Mouse (Mus musculus) heart, embryonic 15.5 days (tissue): ENCODE results near the gene Tbx2. TPM values are rescaled to one million over a fixed set of nuclear protein-coding genes. Genes with fewer than 3 reads are reported as not detected.

ENCODE experiments used
- ATAC-seq: fragments of 200-750 bp; cut with Nextera tagmentation; replicated peaks from 2 replicates; pipeline ENCODE4 v1.8.0; 2017; ENCODE audit warnings: low read depth, moderate TSS enrichment; ENCODE audit not compliant: insufficient number of reproducible peaks, insufficient read depth, low FRiP score
- H3K27ac ChIP-seq: fragments of 300-500 bp; sonication (generic); 2 replicates; pipeline ENCODE4 v1.5.1; 2015; ENCODE audit warnings: mild to moderate bottlenecking, inconsistent platforms
- H3K27me3 ChIP-seq: fragments of 300-500 bp; sonication (generic); 2 replicates; pipeline ENCODE4 v1.6.1; 2015; ENCODE audit warnings: inconsistent platforms
- H3K36me3 ChIP-seq: fragments of 300-500 bp; sonication (generic); 2 replicates; pipeline ENCODE4 v1.6.1; 2015; ENCODE audit warnings: mild to moderate bottlenecking, inconsistent platforms
- H3K4me1 ChIP-seq: fragments of 300-500 bp; sonication (generic); replicated peaks from 2 replicates; pipeline ENCODE4 v1.6.1; 2015; ENCODE audit warnings: inconsistent platforms
- H3K4me2 ChIP-seq: fragments of 300-500 bp; sonication (generic); 2 replicates; pipeline ENCODE4 v1.6.1; 2015; ENCODE audit warnings: inconsistent platforms, mild to moderate bottlenecking, moderate library complexity
- H3K4me3 ChIP-seq: fragments of 300-500 bp; sonication (generic); 2 replicates; pipeline ENCODE4 v1.5.1; 2015; ENCODE audit warnings: mild to moderate bottlenecking, inconsistent platforms
- H3K9ac ChIP-seq: fragments of 300-500 bp; sonication (generic); 2 replicates; pipeline ENCODE4 v1.6.1; 2015; ENCODE audit warnings: mild to moderate bottlenecking, inconsistent platforms
- H3K9me3 ChIP-seq: fragments of 300-500 bp; sonication (generic); replicated peaks from 2 replicates; pipeline ENCODE4 v1.6.1; 2016; ENCODE audit warnings: inconsistent platforms
- WGBS: fragments of 180-500 bp; shearing (Covaris S2); methylation state at CpG from one replicate; pipeline ENCODE4 v1.1.7; 2015; ENCODE audit warnings: mixed read lengths; 5-methylcytosine and 5-hydroxymethylcytosine counted together
- polyA plus RNA-seq: library from polyadenylated mRNA; unstranded; fragments of >200 nt; fragmentation: Nextera tagmentation; extraction: Ambion mirVana; gene quantifications from 2 replicates; pipeline ENCODE4 v1.2.1, GENCODE M21; 2015

The Tbx2 gene
- polyA plus RNA-seq, result 2.6 and 5.3 TPM in 2 replicates

DNA sequence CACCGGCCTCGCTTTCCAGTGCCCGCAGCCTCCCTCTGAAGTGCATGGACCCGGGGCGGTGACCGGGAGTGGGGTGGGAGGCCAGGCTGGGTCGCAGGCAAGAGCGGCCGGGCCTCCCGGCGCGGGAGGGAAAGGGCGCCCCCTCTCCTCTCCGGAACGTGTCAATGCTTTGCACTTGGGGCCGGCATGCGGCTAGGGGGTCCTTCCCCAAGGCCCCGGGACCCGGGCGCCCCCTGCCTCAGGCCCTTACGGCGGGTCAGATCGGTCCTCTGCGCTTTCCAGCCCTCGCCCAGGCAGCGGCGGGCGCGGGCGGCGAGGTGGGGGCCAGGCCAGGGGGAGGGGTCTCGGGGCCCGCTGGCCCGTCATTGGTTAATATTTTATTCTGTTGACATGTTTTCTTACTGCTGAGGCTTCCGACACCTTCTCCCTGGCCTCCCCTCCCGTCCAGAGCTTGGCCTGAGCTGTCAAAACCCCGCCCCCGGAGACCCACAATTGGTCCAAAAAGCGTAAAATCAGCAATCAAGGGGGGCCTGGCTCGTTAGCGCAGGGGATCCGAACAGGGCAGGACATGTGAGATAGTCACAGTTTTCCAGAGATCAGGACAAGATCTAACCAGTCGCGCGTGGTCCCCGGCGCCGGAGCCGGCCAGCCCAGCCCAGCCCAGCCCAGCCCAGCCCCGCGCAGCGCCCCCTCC, at the start of gene Tbx2:
Tbx2 (plus strand) TSS at position 321 of the 694 bp plus-strand sequence.
- peak within 1 kb of the TSS; percentile 63 for H3K4me3 ChIP-seq
- no peaks in the 10 kb centered on the region for H3K36me3 ChIP-seq
- H3K9me3 ChIP-seq, result no peaks in the 10 kb centered on the region
- H3K27me3 ChIP-seq, result peaks cover 93% of the 10 kb centered on the region
- peak within 1 kb of the TSS; percentile 96 for H3K4me2 ChIP-seq
- H3K27ac ChIP-seq, result peak within 1 kb of the TSS; percentile 76
- WGBS, result under 1% methylated on average over 48 of the region's 52 CpGs
- ATAC-seq, result peak; percentile 63
- H3K4me1 ChIP-seq, result peaks cover 51% of the 10 kb centered on the region
- H3K9ac ChIP-seq, result peak within 1 kb of the TSS; percentile 68

DNA sequence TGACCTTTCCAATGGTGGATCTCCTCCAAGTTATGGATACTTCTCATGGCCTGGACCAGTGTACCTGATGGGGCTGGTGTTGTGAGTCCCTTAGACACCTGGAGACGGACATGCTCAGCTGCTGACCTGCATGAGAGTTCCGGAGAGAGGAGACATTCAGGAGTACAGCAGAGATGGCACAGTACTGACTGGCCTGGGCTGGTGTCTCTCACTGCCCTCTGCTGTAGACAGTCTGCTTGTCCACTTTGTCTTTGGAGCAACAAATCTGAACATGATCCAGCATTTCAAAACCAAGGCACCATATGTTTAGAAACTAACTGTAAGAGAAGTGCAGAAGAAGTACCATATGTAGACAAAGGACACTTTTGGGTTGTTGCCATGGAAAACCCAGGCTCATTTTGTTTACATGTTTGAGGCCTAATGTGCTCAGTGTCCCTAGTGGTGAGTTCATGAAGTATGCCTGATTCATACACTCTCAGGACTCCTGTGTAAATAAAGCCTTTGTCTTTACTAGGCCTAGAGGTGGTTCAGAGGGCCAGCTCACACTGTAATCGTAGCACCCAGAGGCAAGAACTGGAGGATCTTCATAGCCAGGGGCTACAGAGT, 46.1 kb upstream of the Tbx2 start:
- 79% methylated on average over 3 of the region's 3 CpGs for WGBS
- Histone ChIP-seq H3K4me3 (no peak overlapping the region), H3K27me3 (peaks cover 40% of the 10 kb centered on the region), H3K9ac (no peak overlapping the region), H3K36me3 (no peaks in the 10 kb centered on the region), H3K9me3 (no peaks in the 10 kb centered on the region), H3K4me2 (no peak overlapping the region), H3K4me1 (no peaks in the 10 kb centered on the region; the same call in 1 of the 2 replicates), H3K27ac (no peak overlapping the region)
- no peak for ATAC-seq

GRCm38 (mm10) chr11:85789750-85790149, 42.6 kb upstream of the Tbx2 start:
- no peak overlapping the region for H3K9ac ChIP-seq
- no peak overlapping the region for H3K4me3 ChIP-seq
- H3K4me1 ChIP-seq, result no peaks in the 10 kb centered on the region; the same call in 1 of the 2 replicates
- peaks cover 59% of the 10 kb centered on the region for H3K27me3 ChIP-seq
- H3K27ac ChIP-seq, result no peak overlapping the region
- WGBS, result 63% methylated on average over 7 of the region's 7 CpGs
- no peak for ATAC-seq
- no peaks in the 10 kb centered on the region for H3K9me3 ChIP-seq
- no peaks in the 10 kb centered on the region for H3K36me3 ChIP-seq
- no peak overlapping the region for H3K4me2 ChIP-seq

- no peak overlapping the region for H3K9ac ChIP-seq
- H3K27me3 ChIP-seq, result peaks cover 64% of the 10 kb centered on the region
- no peak overlapping the region for H3K4me2 ChIP-seq
- H3K4me1 ChIP-seq, result no peaks in the 10 kb centered on the region; the same call in 1 of the 2 replicates
- H3K27ac ChIP-seq, result no peak overlapping the region
- no peaks in the 10 kb centered on the region for H3K9me3 ChIP-seq
- H3K36me3 ChIP-seq, result no peaks in the 10 kb centered on the region
- no peak overlapping the region for H3K4me3 ChIP-seq
- ATAC-seq, result no peak
- 40% methylated on average over 2 of the region's 2 CpGs for WGBS
These were observed 42.1 kb upstream of the Tbx2 start for GRCm38 (mm10) chr11:85790267-85790666.

- no peak overlapping the region for H3K27ac ChIP-seq
- no peak overlapping the region for H3K4me2 ChIP-seq
- ATAC-seq, result no peak
- no peaks in the 10 kb centered on the region; the same call in 1 of the 2 replicates for H3K4me1 ChIP-seq
- no peaks in the 10 kb centered on the region for H3K9me3 ChIP-seq
- no peaks in the 10 kb centered on the region for H3K36me3 ChIP-seq
- H3K9ac ChIP-seq, result no peak overlapping the region
- H3K27me3 ChIP-seq, result peaks cover 73% of the 10 kb centered on the region
- H3K4me3 ChIP-seq, result no peak overlapping the region
- WGBS, result 78% methylated on average over 1 of the region's 1 CpGs
These were observed 41.1 kb upstream of the Tbx2 start for GRCm38 (mm10) chr11:85791212-85791611.

DNA sequence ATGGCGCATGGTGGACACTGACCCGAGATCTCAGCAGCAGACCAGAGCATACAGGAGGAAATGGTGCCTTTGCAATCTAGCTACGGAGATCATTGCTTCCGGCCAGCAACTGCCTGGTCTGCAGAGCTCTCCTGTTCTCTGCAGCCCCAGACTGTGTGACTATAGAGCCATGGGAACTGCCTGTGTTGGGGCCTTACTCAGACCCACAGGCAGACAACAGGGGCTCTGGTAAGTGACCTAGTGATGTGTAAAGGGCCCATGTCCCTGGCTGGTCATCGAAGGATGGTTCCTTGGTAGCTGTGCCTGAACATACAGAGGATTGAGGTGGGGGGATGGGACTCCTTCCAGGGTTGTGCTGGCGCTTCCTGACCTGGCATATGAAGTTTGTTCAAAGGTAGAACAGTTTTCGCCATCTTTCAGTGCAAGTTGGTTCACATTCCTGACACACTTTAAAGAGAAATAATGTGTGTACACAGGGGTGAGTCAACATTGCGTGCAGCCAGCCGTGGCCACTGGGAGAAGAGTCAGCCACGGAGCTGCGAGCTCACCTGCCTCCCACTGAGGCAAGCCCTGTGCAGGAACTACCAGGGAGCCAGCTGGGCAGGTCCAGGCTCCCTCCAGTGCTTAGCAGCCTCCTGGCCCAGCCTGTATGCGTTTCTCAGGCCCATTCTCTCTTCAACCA, 39.7 kb upstream of the Tbx2 start:
- Histone ChIP-seq H3K4me2 (no peak overlapping the region), H3K36me3 (no peaks in the 10 kb centered on the region), H3K9ac (no peak overlapping the region), H3K9me3 (no peaks in the 10 kb centered on the region), H3K27ac (no peak overlapping the region), H3K4me1 (no peaks in the 10 kb centered on the region; the same call in 1 of the 2 replicates), H3K27me3 (peaks cover 83% of the 10 kb centered on the region), H3K4me3 (no peak overlapping the region)
- 77% methylated on average over 12 of the region's 12 CpGs for WGBS
- no peak for ATAC-seq

GRCm38 (mm10) chr11:85799456-85799855, 32.9 kb upstream of the Tbx2 start:
- 0 out of 2 replicates have a peak, but pooled peaks have one; percentile 10 for ATAC-seq
- peaks cover 47% of the 10 kb centered on the region for H3K4me1 ChIP-seq
- H3K9ac ChIP-seq, result no peak overlapping the region
- H3K27ac ChIP-seq, result 0 out of 2 replicates have a peak overlapping the region, but pooled peaks have one; percentile 5
- no peaks in the 10 kb centered on the region for H3K9me3 ChIP-seq
- H3K4me2 ChIP-seq, result peak overlapping the region; percentile 14
- H3K27me3 ChIP-seq, result peaks cover 53% of the 10 kb centered on the region
- no peaks in the 10 kb centered on the region for H3K36me3 ChIP-seq
- no peak overlapping the region for H3K4me3 ChIP-seq
- 18% methylated on average over 4 of the region's 4 CpGs for WGBS

DNA sequence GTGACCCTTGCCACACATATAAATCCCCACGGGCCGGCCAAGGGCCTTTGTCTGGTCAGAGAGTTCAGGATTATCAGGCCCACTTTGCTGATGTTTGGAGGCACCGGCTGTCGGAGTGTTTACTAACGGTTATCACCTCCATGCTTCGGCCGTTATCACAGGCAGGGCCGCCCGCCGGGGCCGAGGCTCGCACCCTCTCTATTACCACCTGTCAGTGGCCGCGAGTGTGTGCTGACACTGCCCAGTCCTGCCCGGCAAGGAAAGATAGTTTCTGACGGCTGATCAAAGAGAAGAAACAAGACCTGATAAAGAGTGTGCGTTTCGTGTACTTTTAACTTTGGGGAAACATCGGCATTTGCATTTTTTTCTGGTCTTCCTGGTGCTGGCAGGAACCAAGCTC, 32.5 kb upstream of the Tbx2 start:
- peaks cover 51% of the 10 kb centered on the region for H3K4me1 ChIP-seq
- H3K27ac ChIP-seq, result no peak overlapping the region
- no peak overlapping the region for H3K4me3 ChIP-seq
- H3K4me2 ChIP-seq, result peak overlapping the region; percentile 14
- no peaks in the 10 kb centered on the region for H3K9me3 ChIP-seq
- no peaks in the 10 kb centered on the region for H3K36me3 ChIP-seq
- peaks cover 53% of the 10 kb centered on the region for H3K27me3 ChIP-seq
- 11% methylated on average over 19 of the region's 19 CpGs for WGBS
- ATAC-seq, result peak; percentile 84
- no peak overlapping the region for H3K9ac ChIP-seq

- peaks cover 51% of the 10 kb centered on the region for H3K4me1 ChIP-seq
- peaks cover 53% of the 10 kb centered on the region for H3K27me3 ChIP-seq
- no peak for ATAC-seq
- H3K9ac ChIP-seq, result no peak overlapping the region
- H3K9me3 ChIP-seq, result no peaks in the 10 kb centered on the region
- no peak overlapping the region for H3K27ac ChIP-seq
- peak overlapping the region; percentile 14; the same call in 1 of the 2 replicates for H3K4me2 ChIP-seq
- no peak overlapping the region for H3K4me3 ChIP-seq
- 20% methylated on average over 11 of the region's 11 CpGs for WGBS
- H3K36me3 ChIP-seq, result no peaks in the 10 kb centered on the region
These were observed 32.0 kb upstream of the Tbx2 start for GRCm38 (mm10) chr11:85800380-85800779.

DNA sequence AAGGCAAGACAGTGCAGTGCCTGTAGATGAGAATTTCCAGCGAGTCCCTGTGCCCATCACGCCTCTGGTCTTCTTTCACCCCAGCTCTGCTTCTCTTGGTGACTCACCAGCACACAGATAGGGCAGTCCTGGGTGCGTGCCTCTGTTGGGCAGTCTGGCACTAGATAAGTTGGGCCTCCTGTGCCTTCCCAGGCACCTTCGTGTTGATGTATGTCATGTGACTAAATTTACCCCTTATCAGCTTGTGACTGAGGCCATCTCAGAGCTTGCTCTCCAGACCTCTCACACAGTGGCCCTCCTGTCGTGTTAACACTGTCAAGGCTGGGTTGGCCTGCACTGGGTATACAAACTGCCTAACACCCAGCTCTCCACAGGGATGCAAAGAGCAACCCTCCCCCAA, 28.3 kb upstream of the Tbx2 start:
- peaks cover 38% of the 10 kb centered on the region for H3K27me3 ChIP-seq
- peak; percentile 60 for ATAC-seq
- peak overlapping the region; percentile 24; the same call in 1 of the 2 replicates for H3K27ac ChIP-seq
- no peaks in the 10 kb centered on the region for H3K36me3 ChIP-seq
- WGBS, result 32% methylated on average over 5 of the region's 5 CpGs
- peaks cover 45% of the 10 kb centered on the region for H3K4me1 ChIP-seq
- H3K9me3 ChIP-seq, result no peaks in the 10 kb centered on the region
- H3K4me2 ChIP-seq, result peak overlapping the region; percentile 18
- H3K9ac ChIP-seq, result no peak overlapping the region
- no peak overlapping the region for H3K4me3 ChIP-seq

GRCm38 (mm10) chr11:85805779-85806178, 26.6 kb upstream of the Tbx2 start:
- WGBS, result 89% methylated on average over 1 of the region's 1 CpGs
- Histone ChIP-seq H3K36me3 (no peaks in the 10 kb centered on the region), H3K9ac (no peak overlapping the region), H3K27ac (no peak overlapping the region), H3K4me2 (no peak overlapping the region), H3K4me3 (no peak overlapping the region), H3K9me3 (no peaks in the 10 kb centered on the region), H3K4me1 (peaks cover 28% of the 10 kb centered on the region), H3K27me3 (peaks cover 36% of the 10 kb centered on the region)
- ATAC-seq, result no peak
